Mouse (Mus musculus) stomach, postnatal 0 days (tissue): ENCODE results near the gene Fam69a. TPM values are rescaled to one million over a fixed set of nuclear protein-coding genes. Genes with fewer than 3 reads are reported as not detected.
"Not testable (repeated sequence)": the region's sequence is repeated elsewhere in the genome, so short reads cannot be mapped to it uniquely, and the experiment has no call there.

Experiments used
- ATAC-seq: fragments of 200-750 bp; cut with Nextera tagmentation; 2 replicates; pipeline ENCODE4 v1.8.0; 2017; ENCODE audit not compliant: low FRiP score, low TSS enrichment
- DNase-seq: peaks from one replicate; pipeline ENCODE4 v3.0.0-alpha.2; 2016; ENCODE audit warnings: low spot score
- H3K27ac ChIP-seq: fragments of 300-500 bp; sonication (generic); replicated peaks from 2 replicates; pipeline ENCODE4 v1.5.1; 2014; ENCODE audit warnings: mild to moderate bottlenecking, control low read depth
- H3K27me3 ChIP-seq: fragments of 300-500 bp; sonication (generic); 2 replicates; pipeline ENCODE4 v1.6.1; 2014; ENCODE audit warnings: low read length; ENCODE audit not compliant: control insufficient read depth, insufficient read depth
- H3K36me3 ChIP-seq: fragments of 300-500 bp; sonication (generic); 2 replicates; pipeline ENCODE4 v1.6.1; 2014; ENCODE audit warnings: low read length, mixed read lengths; ENCODE audit not compliant: control insufficient read depth, insufficient read depth
- H3K4me1 ChIP-seq: fragments of 300-500 bp; sonication (generic); replicated peaks from 2 replicates; pipeline ENCODE4 v1.6.1; 2014; ENCODE audit warnings: antibody characterized with exemption; ENCODE audit not compliant: control insufficient read depth, insufficient read depth
- H3K4me2 ChIP-seq: fragments of 300-500 bp; sonication (generic); replicated peaks from 2 replicates; pipeline ENCODE4 v1.6.1; 2014; ENCODE audit warnings: low read depth, mild to moderate bottlenecking, control low read depth, moderate library complexity
- H3K4me3 ChIP-seq: fragments of 300-500 bp; sonication (generic); 2 replicates; pipeline ENCODE4 v1.5.1; 2014; ENCODE audit warnings: low read depth, low read length, control low read depth
- H3K9ac ChIP-seq: fragments of 300-500 bp; sonication (generic); 2 replicates; pipeline ENCODE4 v1.6.1; 2014; ENCODE audit warnings: mild to moderate bottlenecking, low read length, control low read depth, mixed read lengths
- H3K9me3 ChIP-seq: fragments of 300-500 bp; sonication (generic); 2 replicates; pipeline ENCODE4 v1.6.1; 2016; ENCODE audit warnings: low read length; ENCODE audit not compliant: control insufficient read depth
- CTCF ChIP-seq: IDR thresholded peaks from 2 replicates; pipeline ENCODE4 v1.5.1; 2016; ENCODE audit warnings: antibody characterized with exemption, low read depth, mild to moderate bottlenecking, moderate library complexity
- EP300 ChIP-seq: optimal IDR thresholded peaks from 2 replicates; pipeline ENCODE3; 2016; ENCODE audit warnings: antibody characterized with exemption
- WGBS: fragments of 180-500 bp; shearing (Covaris S2); extraction: QIAGEN DNeasy Blood & Tissue Kit; methylation state at CpG from one replicate; pipeline ENCODE4 v1.1.7; 2014; 5-methylcytosine and 5-hydroxymethylcytosine counted together
- polyA plus RNA-seq: library from polyadenylated mRNA; unstranded; fragments of >200 nt; fragmentation: Nextera tagmentation; extraction: Ambion mirVana; gene quantifications from 2 replicates; pipeline ENCODE4 v1.2.1, GENCODE M21; 2015

Gene Fam69a
- 15.5 and 16.3 TPM in 2 replicates for polyA plus RNA-seq

DNA sequence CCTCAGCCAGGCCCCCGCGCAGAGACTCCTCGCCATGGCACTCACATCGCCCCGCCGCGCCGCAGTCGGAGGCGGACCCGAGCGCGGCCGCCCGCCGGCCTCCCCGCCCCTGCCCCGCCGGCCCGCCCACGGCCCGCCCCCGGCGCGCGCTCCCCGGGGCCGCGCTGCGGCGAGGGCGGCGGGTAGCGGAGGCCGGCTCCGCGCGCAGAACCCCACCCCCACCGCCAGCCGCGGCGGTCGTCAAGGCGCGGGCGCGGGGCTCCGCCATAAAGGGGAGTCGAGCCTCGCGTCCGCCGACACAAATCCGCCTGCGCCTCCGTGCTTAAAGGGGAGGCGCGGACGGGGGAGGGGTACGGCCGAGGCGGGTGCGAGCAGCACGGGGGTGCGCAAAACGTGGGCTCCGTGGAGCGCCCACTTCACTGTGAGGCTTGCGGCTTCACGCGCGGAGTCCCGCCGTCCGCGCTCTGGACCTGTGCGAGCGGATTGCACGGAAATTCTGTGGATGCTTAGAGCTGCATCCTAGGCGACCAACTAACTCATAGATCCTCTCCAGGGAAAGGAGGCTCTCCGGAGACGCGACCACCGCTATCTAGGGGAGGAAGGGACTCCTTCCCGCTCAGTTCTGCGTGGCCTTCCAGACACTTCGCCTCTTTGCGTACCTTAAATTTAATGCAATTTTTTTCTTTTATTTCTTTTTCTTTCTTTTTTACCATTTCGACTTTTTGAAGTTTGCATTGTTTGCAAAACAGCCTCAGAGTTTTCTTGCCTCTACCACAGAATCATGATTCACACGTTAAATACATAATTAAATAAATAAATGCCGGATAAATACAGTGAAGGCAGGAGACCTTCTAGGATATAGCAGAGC, at the start of gene Fam69a:
Fam69a (minus strand) TSS at position 119 of the 868 bp plus-strand sequence.
- Histone ChIP-seq H3K4me3 (peak within 1 kb of the TSS; percentile 85), H3K27ac (peak within 1 kb of the TSS; percentile 90), H3K27me3 (no peaks in the 10 kb centered on the region), H3K4me2 (peak within 1 kb of the TSS; percentile 94), H3K36me3 (no peaks in the 10 kb centered on the region), H3K9ac (peak within 1 kb of the TSS; percentile 82), H3K4me1 (no peaks in the 10 kb centered on the region), H3K9me3 (no peaks in the 10 kb centered on the region)
- DNase-seq (peak; percentile 83), ATAC-seq (peak; percentile 92)
- WGBS: under 1% methylated on average over 43 of the region's 91 CpGs
- TF ChIP-seq CTCF (no peak), EP300 (no peak)

DNA sequence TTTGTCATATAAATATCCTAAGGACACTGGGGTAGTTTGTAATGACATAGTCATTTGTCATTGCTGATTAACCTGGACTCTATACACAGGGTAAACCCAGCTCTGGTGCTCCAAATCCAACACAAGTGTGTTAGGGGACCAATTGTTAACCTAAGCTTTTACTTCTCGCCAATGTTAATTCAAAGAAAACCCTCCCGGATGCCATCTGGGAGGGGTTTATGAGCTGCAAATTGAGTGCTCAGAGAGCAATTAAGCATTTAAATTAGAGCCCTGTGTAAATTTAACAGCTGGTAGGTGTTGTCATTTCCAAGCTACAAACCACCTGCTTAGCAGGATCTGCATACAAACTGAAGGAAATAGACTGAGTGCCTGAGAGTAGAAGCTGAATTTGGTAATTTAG, 48.6 kb upstream of the Fam69a start:
- Histone ChIP-seq H3K4me2 (no peak overlapping the region), H3K4me1 (no peaks in the 10 kb centered on the region), H3K27me3 (no peaks in the 10 kb centered on the region), H3K36me3 (no peaks in the 10 kb centered on the region), H3K27ac (no peak overlapping the region), H3K4me3 (no peak overlapping the region), H3K9me3 (no peaks in the 10 kb centered on the region), H3K9ac (no peak overlapping the region)
- ATAC-seq (no peak), DNase-seq (no peak)
- WGBS: 18% methylated on average over 2 of the region's 2 CpGs
- TF ChIP-seq CTCF (no peak), EP300 (no peak)

DNA sequence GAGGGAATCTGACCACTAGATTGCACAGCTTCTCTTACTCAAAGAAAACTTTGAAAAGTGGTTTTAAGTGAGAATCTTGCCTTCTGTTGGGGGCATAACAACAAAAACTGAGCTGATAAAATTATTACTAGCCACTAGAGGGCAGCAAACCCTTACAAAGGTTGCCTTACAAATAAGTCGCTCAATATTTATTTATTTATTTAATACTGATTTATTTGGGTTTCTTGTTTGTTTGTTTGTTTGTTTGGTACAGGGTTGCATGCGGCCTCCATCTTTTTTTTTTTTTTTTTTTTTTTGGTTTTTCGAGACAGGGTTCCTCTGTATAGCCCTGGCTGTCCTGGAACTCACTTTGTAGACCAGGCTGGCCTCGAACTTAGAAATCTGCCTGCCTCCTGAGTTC, 47.3 kb upstream of the Fam69a start:
- H3K4me2 ChIP-seq: no peak overlapping the region
- no peaks in the 10 kb centered on the region for H3K36me3 ChIP-seq
- ATAC-seq (0 out of 2 replicates have a peak, but pooled peaks have one; percentile 12), DNase-seq (no peak)
- no peaks in the 10 kb centered on the region for H3K4me1 ChIP-seq
- TF ChIP-seq CTCF (peak; percentile 80), EP300 (no peak)
- H3K27ac ChIP-seq: no peak overlapping the region
- H3K27me3 ChIP-seq: no peaks in the 10 kb centered on the region
- WGBS: 36% methylated on average over 4 of the region's 4 CpGs
- no peak overlapping the region for H3K4me3 ChIP-seq
- H3K9ac ChIP-seq: no peak overlapping the region
- no peaks in the 10 kb centered on the region for H3K9me3 ChIP-seq

DNA sequence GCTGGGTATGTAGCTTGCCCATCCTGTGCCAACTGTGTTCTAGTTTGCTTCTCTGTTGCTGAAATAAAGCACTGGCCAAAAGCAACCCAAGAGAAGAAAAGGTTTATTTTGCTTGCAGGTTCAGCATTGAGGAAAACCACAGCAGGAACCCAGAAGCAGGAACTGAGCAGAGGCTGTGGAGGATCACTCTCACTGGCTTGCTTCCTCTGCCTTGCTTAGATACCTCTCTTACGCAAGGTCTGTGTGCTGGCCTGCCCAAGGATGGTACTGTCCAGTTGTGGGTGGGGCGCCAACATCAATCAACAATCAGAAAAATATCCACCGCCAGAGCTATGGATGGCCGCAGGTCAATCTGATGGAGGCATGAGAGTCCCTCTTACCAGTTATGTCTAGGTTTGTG, 44.4 kb upstream of the Fam69a start:
- H3K4me2 ChIP-seq: no peak overlapping the region
- no peak for ATAC-seq
- TF ChIP-seq EP300: no peak
- TF ChIP-seq CTCF: no peak
- H3K4me1 ChIP-seq: no peaks in the 10 kb centered on the region
- no peak overlapping the region for H3K27ac ChIP-seq
- no peak overlapping the region for H3K9ac ChIP-seq
- H3K9me3 ChIP-seq: no peaks in the 10 kb centered on the region
- no peak overlapping the region for H3K4me3 ChIP-seq
- no peak for DNase-seq
- no peaks in the 10 kb centered on the region for H3K27me3 ChIP-seq
- H3K36me3 ChIP-seq: no peaks in the 10 kb centered on the region
- 79% methylated on average over 4 of the region's 4 CpGs for WGBS

DNA sequence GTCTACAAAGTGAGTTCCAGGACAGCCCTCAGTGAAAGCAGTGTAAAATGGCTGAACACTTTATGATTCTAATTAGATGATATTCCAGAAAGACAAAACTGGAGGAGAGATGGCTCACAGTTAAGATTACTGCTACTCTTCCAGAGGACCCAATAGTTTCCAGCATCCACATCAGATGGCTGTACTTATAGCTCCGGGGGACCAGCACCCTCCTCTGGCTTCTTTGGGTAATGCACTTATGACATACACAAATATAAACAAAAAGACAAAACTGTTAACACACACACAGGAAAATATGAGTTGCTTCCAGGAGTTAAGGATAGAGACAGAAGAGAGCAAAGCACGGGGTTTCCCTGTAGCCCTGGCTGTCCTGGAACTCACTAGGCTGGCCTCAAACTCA, 43.1 kb upstream of the Fam69a start:
- no peak for DNase-seq
- no peak overlapping the region for H3K9ac ChIP-seq
- no peak for ATAC-seq
- no peaks in the 10 kb centered on the region for H3K36me3 ChIP-seq
- H3K4me1 ChIP-seq: no peaks in the 10 kb centered on the region
- no peak overlapping the region for H3K4me2 ChIP-seq
- H3K4me3 ChIP-seq: no peak overlapping the region
- H3K27ac ChIP-seq: no peak overlapping the region
- 80% methylated on average over 2 of the region's 2 CpGs for WGBS
- no peaks in the 10 kb centered on the region for H3K9me3 ChIP-seq
- TF ChIP-seq EP300 (no peak), CTCF (peak; percentile 58)
- H3K27me3 ChIP-seq: no peaks in the 10 kb centered on the region

DNA sequence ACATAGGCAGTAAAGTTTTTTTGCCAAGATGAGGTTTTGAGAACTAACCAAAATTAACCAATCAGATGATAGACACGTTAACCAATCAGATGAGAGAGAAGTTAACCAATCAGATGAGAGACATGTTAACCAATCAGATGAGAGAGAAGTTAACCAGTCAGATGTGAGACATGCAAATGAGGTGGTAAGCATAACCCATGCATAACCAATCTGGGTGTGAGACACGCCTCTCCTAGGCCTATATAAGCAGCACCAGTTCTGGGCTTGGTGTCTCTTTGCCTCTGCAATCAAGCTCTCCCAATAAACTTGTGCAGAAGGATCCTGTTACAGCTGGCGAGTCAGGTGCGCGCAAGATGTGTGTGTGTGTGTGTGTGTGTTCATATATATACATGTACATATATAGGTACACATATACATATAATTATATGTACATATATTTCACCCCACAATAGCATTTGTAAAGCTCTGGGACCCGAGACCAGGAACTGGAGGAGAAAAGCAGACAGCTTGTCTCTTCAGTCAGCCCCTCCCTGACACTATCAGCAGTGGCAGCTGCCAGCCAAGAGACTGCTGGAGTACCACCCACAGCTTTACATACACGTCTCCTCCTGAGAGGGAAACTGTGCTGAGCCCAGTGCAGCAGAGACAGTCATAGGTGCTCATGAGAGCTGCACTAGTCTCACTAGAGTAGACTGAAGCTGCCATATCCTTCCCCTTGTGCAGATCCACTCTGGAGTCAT, 42.1 kb upstream of the Fam69a start:
- not testable (repeated sequence) for H3K27ac ChIP-seq, DNase-seq, H3K9ac ChIP-seq, ATAC-seq, H3K4me3 ChIP-seq, H3K4me2 ChIP-seq, H3K36me3 ChIP-seq, H3K4me1 ChIP-seq, H3K27me3 ChIP-seq, H3K9me3 ChIP-seq
- 87% methylated on average over 7 of the region's 7 CpGs for WGBS
